Mouse (Mus musculus) urinary bladder, adult 2 months (tissue): ENCODE data around the gene Actl7b. TPM values are rescaled to one million over a fixed set of nuclear protein-coding genes. Genes with fewer than 3 reads are reported as not detected.

ENCODE experiments used
- DNase-seq: peaks from one replicate; pipeline ENCODE4 v3.0.0; 2022; ENCODE audit warnings: low spot score
- polyA plus RNA-seq: library from polyadenylated mRNA; depleted of rRNA; stranded (reverse); fragments of >200 nt; gene quantifications from 2 replicates; pipeline ENCODE4 v1.2.3, GENCODE M21; 2012; rRNA removed

The Actl7b gene
- polyA plus RNA-seq, 1 experiment = not detected

GRCm38 (mm10) chr4:56713155-56713554 is 28.1 kb downstream of the Actl7b start:
- DNase-seq = no peak

DNA sequence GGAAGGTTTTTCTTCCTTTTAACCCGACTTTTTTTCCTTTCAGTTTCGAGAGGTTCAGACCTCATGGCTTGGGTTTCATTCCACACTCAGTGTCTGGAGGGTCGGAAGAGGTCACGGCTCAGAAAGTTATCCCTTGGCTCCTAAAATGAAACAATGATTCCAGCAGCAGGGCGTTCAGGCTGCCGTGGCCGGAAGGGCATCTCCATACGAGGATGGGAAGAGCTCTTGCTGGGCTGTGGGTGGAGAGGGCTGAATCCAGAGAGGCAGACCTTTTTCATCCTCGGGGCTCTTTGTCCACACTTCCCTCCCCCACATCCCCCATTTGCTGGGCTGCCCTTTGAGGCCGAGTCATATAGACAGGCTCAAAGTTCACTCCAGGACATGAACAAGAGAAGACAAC is 39.0 kb downstream of the Actl7b start:
- DNase-seq = no peak

DNA sequence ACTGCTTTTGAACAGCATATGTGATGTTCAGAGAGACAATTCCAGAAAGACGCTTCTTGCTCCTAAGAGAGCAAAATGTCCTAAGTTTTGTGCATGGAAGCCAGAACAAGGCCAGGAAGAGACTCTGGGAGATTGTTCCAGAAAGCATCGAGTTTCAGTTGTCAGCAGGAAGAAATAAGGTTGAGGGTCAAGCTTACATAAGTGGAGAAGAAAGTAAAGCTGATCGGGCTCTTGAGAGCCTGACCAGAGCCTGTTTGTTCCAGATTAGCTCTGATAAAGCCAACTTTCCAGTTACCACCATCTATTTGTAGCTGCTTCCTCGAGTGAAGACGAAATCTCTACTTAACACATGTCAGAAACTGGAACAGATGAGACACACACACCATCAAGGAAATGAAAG is 42.6 kb downstream of the Actl7b start:
- DNase-seq = no peak

DNA sequence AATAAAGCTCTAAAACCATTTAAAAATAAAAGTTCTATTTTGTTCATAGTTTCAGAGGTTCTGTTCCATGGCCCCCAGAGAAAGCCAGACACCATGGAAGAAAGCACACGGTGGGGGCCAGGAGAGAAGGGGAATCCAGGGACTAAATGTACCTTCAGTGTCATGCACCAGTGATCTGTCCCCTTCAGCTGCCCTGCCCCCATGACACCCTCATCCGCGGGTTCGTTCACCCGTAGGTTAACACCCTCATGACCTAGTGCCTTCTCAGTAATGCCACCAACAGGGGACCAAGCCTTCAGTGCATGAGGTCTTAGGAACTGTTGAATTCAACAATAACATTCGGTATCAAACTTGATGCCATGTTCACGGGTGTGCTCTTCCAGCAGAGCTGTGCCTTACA is 44.8 kb downstream of the Actl7b start:
- no peak for DNase-seq

Other genes with a start within 250 kb of the Actl7b start
- not detected in 2 replicates for gene Gm26657, start 1.4 kb downstream of the Actl7b start, polyA plus RNA-seq
- gene Actl7a, start 2.0 kb upstream of the Actl7b start, polyA plus RNA-seq = not detected in 2 replicates
- 23.2 and 23.4 TPM in 2 replicates for gene Elp1, start 60.9 kb upstream of the Actl7b start, polyA plus RNA-seq
- gene Fam206a, start 60.9 kb upstream of the Actl7b start, polyA plus RNA-seq = 4.9 and 7.1 TPM in 2 replicates
- gene Ctnnal1, start 123.7 kb upstream of the Actl7b start, polyA plus RNA-seq = 57.8 and 69.1 TPM in 2 replicates
- gene Tmem245, start 206.0 kb upstream of the Actl7b start, polyA plus RNA-seq = 16.4 and 17.0 TPM in 2 replicates
- gene Frrs1l, start 248.9 kb upstream of the Actl7b start, polyA plus RNA-seq = 0.03 and 0.04 TPM in 2 replicates